Mouse (Mus musculus) CD4-positive, CD25-positive, alpha-beta regulatory T cell, adult 9 weeks (primary cell): ENCODE data around the gene Hsh2d. TPM values are rescaled to one million over a fixed set of nuclear protein-coding genes. Genes with fewer than 3 reads are reported as not detected.

Experiments used
- polyA plus RNA-seq: library from polyadenylated mRNA; unstranded; fragments of 100-300 nt; shearing (Covaris generic); gene quantifications from one replicate; pipeline ENCODE4 v1.2.1, GENCODE M21; 2017

Gene Hsh2d
- 35.8 TPM for polyA plus RNA-seq

DNA sequence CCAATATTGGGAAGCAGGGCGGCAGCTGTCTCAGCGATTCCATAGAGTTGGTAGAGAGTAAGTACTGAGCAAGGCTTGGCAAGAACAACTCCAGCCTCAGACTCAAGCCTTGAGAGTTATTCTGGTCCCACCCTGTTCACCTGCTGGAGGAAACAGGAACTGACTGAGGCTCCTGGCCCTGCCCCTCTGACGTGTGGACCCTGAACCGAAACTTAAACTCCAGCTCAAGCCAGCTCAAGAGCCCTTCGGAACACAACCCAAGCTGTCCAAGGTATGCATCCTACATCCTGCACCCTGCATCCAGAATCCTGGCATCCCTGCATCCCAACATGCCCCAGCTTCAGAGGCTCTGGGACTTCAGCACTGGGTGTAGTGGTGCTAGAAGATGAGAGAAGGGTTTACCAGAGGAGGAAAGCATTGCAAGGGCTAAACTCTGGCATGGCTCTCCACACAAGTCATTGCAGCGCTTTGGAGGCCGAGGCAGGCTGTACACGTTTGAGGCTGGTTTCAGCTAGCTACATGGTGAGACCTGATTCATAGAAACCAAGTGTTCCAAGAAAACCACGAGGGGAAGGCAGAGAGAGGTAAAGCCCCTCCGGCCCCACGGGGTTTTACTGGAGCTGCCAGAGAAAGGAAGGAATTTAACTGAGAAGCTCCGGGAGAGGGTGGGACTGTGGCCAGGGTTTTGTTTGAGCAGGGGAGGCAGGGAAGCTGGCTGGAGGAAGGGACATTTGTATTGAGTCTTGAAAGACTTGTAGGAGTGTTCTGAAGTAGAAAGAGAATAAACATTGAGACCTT lies at the start of gene Hsh2d:
Hsh2d (plus strand) TSS at position 222 of the 798 bp plus-strand sequence.

DNA sequence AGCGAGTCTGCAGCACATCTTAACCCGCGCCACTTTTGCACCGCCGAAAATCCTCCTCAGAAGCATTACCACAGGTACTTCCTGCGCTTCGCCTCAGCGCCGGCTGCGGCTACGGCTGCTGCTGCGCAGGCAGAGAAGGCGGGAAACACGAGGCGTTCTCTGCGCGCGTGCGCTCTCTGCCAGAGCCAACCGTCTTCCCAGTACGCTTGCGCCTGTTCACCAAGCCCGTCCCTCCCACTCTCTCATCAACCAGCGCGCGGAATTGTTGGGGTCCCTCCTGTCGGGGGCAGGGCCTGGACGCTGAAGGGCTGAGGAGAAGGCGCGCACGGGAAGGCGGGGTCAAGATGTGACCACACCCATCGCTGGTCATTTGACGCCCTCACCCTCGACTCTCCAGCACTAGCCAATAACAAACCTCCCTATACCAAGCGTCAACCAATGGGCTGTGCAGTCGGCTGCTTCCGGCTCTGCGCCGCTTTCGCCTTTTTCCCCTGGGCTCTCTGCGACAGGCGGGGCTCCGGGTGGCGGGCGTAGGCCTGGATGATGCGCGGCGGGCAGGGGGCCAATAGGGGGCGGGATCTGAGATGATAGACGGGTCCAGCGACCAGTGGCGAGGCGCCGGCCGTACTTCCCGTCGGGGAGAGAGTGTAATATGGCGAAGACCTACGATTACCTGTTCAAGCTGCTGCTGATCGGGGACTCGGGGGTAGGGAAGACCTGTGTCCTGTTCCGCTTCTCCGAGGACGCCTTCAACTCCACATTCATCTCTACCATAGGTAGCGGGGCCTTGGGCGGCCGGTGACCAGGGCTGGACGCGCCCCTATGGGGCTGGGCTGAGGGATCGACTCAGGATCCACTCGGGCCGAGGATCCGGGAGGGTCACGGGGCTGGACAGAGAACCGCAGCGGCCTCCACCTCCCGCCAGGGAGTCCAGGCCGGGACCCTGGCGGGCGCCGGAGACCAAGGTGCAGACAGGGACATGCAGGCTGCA lies 28.4 kb upstream of the Hsh2d start, which contains the start of gene Rab8a:
Rab8a (plus strand) TSS at position 494 of the 991 bp plus-strand sequence.

DNA sequence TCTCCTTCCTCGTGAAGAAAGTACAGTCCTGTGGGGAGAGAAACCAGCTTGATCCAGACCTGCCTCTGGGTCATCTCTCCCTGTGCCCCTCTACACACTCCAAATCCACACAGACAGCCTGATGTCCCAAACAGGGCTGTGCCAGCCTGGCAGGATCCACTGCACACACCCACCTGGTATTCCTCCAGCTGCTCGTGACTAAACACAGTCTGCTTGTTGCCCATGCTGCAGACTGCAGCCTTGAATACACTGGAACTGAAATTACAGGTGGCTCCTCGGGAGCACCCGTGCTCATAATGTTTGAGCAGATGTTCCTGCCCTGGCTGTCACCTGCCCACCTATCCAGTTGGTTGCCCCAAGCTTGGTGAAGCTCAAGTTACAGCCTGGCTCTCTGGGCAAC lies 23.3 kb downstream of the Hsh2d start, which contains the start of gene Cib3:
Cib3 (minus strand) TSS at position 87 of the 400 bp plus-strand sequence.

DNA sequence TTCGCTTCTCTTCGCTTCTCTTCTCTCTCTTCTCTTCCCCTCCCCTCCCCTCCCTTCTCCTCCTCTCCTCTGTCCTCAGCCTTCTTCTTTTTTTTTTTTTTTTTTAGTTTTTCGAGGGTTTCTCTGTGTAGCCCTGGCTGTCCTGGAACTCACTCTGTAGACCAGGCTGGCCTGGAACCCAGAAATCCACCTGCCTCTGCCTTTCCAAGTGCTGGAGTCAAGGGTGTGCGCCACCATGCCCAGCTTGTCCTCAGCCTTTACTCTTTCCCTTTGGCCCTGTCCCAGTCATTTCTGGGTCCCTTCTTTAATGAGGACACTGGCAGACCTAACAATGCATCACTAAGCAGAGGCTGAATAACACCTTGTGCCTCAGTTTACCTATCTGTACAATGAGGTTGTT lies 24.1 kb downstream of the Hsh2d start, which contains the start of gene Gm11034:
Gm11034 (minus strand) TSS at position 101 of the 400 bp plus-strand sequence.

DNA sequence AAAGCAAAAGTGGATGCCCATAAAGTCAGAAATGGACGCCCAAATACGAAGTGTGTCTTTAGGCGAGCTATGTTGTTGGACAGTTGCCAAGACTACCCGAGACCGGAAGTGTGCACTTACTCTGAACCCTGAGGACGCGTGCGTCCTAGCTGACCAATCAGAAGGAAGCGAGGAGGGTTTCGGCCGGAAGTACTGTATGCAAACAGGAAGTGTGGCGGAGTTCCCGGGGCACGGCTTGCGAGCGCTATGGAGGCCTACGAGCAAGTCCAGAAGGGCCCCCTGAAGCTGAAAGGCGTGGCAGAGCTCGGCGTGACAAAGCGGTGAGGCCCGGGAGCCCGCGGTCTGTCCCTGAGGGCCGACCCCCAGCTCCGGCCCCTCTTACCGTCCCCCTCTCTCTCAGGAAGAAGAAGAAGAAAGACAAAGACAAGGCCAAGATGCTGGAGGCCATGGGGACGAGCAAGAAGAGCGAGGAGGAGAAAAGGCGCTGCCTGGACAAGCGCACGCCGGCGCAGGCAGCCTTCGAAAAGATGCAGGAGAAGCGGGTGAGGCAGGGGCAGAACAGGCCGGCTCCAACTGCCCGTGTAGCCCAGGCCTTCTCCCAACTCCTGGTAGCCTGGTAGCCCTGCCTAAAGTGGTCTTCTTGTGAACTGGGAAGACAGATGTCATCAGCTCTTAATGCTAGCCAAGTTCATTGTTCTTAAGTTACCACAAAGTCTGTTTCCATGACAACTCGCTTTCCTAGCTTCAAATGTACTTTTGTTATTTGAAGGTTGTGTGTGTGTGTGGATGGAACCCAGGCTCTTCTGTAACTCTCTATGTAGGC lies 30.3 kb downstream of the Hsh2d start, which contains the start of gene Fam32a:
Fam32a (plus strand) TSS at position 190 of the 823 bp plus-strand sequence.

DNA sequence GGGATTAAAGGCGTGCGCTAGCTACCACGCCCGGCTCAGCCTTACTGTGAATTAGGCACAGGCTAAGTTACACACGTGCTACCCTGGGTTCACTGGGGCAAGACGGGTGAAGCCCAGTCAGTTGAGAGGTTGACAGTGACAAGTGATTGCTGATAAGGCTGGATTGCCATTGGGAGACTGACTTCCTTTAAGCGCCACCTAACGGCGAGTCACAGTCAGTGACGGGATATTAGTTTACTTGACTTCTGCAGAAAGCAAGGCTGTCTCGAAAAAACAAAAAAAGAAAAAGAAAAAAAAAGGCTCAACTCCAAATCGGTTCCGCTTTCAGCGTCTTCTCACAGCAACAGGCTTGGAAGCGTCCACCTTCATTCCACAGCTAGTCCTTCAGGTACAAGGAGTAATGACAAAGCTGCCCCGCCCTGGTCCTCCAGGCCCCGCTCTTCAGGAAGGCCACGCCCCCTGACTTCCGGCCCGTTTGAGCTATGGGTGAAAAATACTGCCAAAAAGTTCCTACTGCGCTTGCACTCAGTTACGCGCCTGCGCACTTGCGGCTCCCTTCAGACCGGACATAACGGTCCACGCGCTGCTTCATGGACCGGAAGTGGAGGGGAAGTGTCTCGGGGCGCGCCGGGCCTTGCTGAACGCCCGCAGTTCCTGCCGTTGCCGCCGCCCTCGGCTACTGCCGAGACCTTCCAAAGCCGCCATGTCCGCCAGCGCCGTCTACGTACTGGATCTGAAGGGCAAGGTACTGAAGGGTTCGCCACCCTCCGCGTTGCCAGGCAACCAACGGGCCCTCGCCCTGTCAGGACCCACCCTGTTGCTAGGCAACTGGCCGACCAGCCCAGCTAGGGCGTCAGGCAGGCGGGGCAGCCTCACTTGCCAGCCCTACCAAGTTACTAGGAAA lies 50.3 kb downstream of the Hsh2d start, which contains the start of gene Ap1m1:
Ap1m1 (plus strand) TSS at position 520 of the 904 bp plus-strand sequence.

Other genes starting within 250 kb of the Hsh2d start
- gene Zfp961, start 238.6 kb upstream of the Hsh2d start, polyA plus RNA-seq = 29.6 TPM
- gene Cyp4f18, start 180.0 kb upstream of the Hsh2d start, polyA plus RNA-seq = 0.92 TPM
- gene Olfr372, start 148.4 kb upstream of the Hsh2d start, polyA plus RNA-seq = not detected
- 0.26 TPM for gene Olfr373, start 106.5 kb upstream of the Hsh2d start, polyA plus RNA-seq
- gene Olfr374, start 82.6 kb upstream of the Hsh2d start, polyA plus RNA-seq = 0.19 TPM
- 240 TPM for gene Tpm4, start 54.7 kb upstream of the Hsh2d start, polyA plus RNA-seq
- 226 TPM for gene Rab8a, start 28.4 kb upstream of the Hsh2d start, polyA plus RNA-seq
- gene Cib3, start 23.2 kb downstream of the Hsh2d start, polyA plus RNA-seq = 0.14 TPM
- not detected for gene Gm11034, start 24.0 kb downstream of the Hsh2d start, polyA plus RNA-seq
- 123 TPM for gene Fam32a, start 30.1 kb downstream of the Hsh2d start, polyA plus RNA-seq
- 194 TPM for gene Ap1m1, start 50.4 kb downstream of the Hsh2d start, polyA plus RNA-seq
- gene Gm10282, start 115.6 kb downstream of the Hsh2d start, polyA plus RNA-seq = 3.9 TPM
- 15.6 TPM for gene Klf2, start 129.4 kb downstream of the Hsh2d start, polyA plus RNA-seq
- gene Eps15l1, start 231.8 kb downstream of the Hsh2d start, polyA plus RNA-seq = 53.4 TPM